Mouse (Mus musculus): Measurements from ENCODE around the gene Rplp2. TPM values are rescaled to one million over a fixed set of nuclear protein-coding genes. Genes with fewer than 3 reads are reported as not detected.
A peak's percentile ranks its signal among the peaks of the same experiment; 100 is the strongest.

Rplp2 gene
- polyA plus RNA-seq, 1 experiment from 2014 or later = 1,415 TPM

- ATAC-seq (ENCODE audit: insufficient read depth) = no peak
- no peak for TF ChIP-seq CTCF (IDR thresholded peaks at IDR 0.05; ENCODE audit: low read depth)
- Histone ChIP-seq H3K9ac (no peak overlapping the region), H3K4me1 (ENCODE audit: insufficient read depth) (peaks cover 11% of the 10 kb centered on the region), H3K4me2 (no peak overlapping the region), H3K27me3 (ENCODE audit: insufficient read depth, low read length) (peaks cover 10% of the 10 kb centered on the region; the same call in 1 of the 2 replicates), H3K4me3 (ENCODE audit: low read depth, low read length) (no peak overlapping the region), H3K27ac (ENCODE audit: low read depth) (no peak overlapping the region), H3K9me3 (ENCODE audit: low read depth, low read length) (no peaks in the 10 kb centered on the region), H3K36me3 (ENCODE audit: insufficient read depth) (peaks cover 17% of the 10 kb centered on the region)
- WGBS = 75% methylated on average over 5 of the region's 5 CpGs
- DNase-seq = no peak
Observed at GRCm38 (mm10) chr7:141484186-141485120, 37.3 kb downstream of the Rplp2 start.

- H3K4me3 ChIP-seq (ENCODE audit: low read depth, low read length) = no peak overlapping the region
- H3K4me1 ChIP-seq (ENCODE audit: insufficient read depth) = peaks cover 11% of the 10 kb centered on the region
- no peak overlapping the region for H3K4me2 ChIP-seq
- no peaks in the 10 kb centered on the region for H3K9me3 ChIP-seq (ENCODE audit: low read depth, low read length)
- peaks cover 10% of the 10 kb centered on the region; the same call in 1 of the 2 replicates for H3K27me3 ChIP-seq (ENCODE audit: insufficient read depth, low read length)
- DNase-seq (no peak), ATAC-seq (ENCODE audit: insufficient read depth) (no peak)
- TF ChIP-seq CTCF (IDR thresholded peaks at IDR 0.05; ENCODE audit: low read depth) = no peak
- no peak overlapping the region for H3K27ac ChIP-seq (ENCODE audit: low read depth)
- H3K36me3 ChIP-seq (ENCODE audit: insufficient read depth) = peaks cover 20% of the 10 kb centered on the region
- no peak overlapping the region for H3K9ac ChIP-seq
- WGBS = 51% methylated on average over 2 of the region's 2 CpGs
Observed at GRCm38 (mm10) chr7:141485186-141485585, 38.0 kb downstream of the Rplp2 start.

DNA sequence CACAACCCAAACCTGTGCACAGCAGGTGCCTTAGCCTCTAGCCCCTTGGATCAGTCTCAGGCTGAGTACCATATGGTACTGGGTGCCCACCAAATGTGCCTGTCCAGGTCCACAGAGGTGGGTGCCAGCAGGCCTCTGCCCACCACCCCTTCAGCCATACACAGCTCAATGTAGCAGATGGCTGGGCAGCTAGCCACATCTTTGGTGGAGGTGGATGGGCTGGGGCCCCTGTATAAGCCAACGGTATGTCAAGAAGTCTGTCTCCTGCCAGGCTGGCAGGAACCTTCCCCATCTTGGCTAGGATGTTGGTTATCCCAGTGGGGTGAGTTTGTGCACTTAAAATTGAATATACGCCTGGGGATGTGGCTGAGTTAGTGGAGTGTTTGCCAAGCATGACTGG lies 38.4 kb downstream of the Rplp2 start:
- no peak overlapping the region for H3K4me3 ChIP-seq (ENCODE audit: low read depth, low read length)
- H3K36me3 ChIP-seq (ENCODE audit: insufficient read depth) = peaks cover 22% of the 10 kb centered on the region
- H3K4me2 ChIP-seq = no peak overlapping the region
- peaks cover 10% of the 10 kb centered on the region; the same call in 1 of the 2 replicates for H3K27me3 ChIP-seq (ENCODE audit: insufficient read depth, low read length)
- no peak overlapping the region for H3K9ac ChIP-seq
- no peak for ATAC-seq (ENCODE audit: insufficient read depth)
- no peaks in the 10 kb centered on the region for H3K9me3 ChIP-seq (ENCODE audit: low read depth, low read length)
- no peak for DNase-seq
- H3K27ac ChIP-seq (ENCODE audit: low read depth) = no peak overlapping the region
- no peak for TF ChIP-seq CTCF (IDR thresholded peaks at IDR 0.05; ENCODE audit: low read depth)
- H3K4me1 ChIP-seq (ENCODE audit: insufficient read depth) = peaks cover 11% of the 10 kb centered on the region
- WGBS = 80% methylated on average over 2 of the region's 2 CpGs

DNA sequence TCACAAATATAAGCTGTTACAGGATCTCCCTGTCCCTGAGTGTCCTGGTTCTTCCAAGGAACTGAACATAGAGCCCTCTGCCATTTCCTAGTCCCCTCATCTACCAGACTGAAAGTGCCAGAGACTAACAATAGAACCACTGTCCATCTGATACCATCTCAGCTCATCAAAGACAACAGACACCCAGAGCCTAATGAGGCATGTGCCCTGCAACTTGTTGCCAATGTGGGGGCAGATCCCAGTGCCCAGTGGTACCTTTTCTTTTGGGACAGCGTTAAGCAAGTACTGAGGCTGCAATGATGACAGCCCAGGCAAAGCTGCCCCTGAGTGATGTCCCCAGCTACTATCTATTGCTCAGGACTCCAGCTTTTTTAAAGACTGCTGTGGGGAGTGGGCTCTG lies 39.1 kb downstream of the Rplp2 start:
- H3K27me3 ChIP-seq (ENCODE audit: insufficient read depth, low read length) = peaks cover 10% of the 10 kb centered on the region; the same call in 1 of the 2 replicates
- H3K36me3 ChIP-seq (ENCODE audit: insufficient read depth) = peaks cover 28% of the 10 kb centered on the region
- no peaks in the 10 kb centered on the region for H3K9me3 ChIP-seq (ENCODE audit: low read depth, low read length)
- H3K27ac ChIP-seq (ENCODE audit: low read depth) = no peak overlapping the region
- WGBS = 91% methylated on average over 1 of the region's 1 CpGs
- no peak for TF ChIP-seq CTCF (IDR thresholded peaks at IDR 0.05; ENCODE audit: low read depth)
- ATAC-seq (ENCODE audit: insufficient read depth) = no peak
- no peak overlapping the region for H3K9ac ChIP-seq
- H3K4me3 ChIP-seq (ENCODE audit: low read depth, low read length) = no peak overlapping the region
- peaks cover 7% of the 10 kb centered on the region; the same call in 1 of the 2 replicates for H3K4me1 ChIP-seq (ENCODE audit: insufficient read depth)
- no peak overlapping the region for H3K4me2 ChIP-seq
- DNase-seq = no peak

- H3K9me3 ChIP-seq (ENCODE audit: low read depth, low read length) = no peaks in the 10 kb centered on the region
- H3K27me3 ChIP-seq (ENCODE audit: insufficient read depth, low read length) = peaks cover 7% of the 10 kb centered on the region; the same call in 1 of the 2 replicates
- H3K27ac ChIP-seq (ENCODE audit: low read depth) = no peak overlapping the region
- no peak overlapping the region for H3K9ac ChIP-seq
- no peak overlapping the region for H3K4me3 ChIP-seq (ENCODE audit: low read depth, low read length)
- H3K4me1 ChIP-seq (ENCODE audit: insufficient read depth) = no peaks in the 10 kb centered on the region; the same call in 1 of the 2 replicates
- TF ChIP-seq CTCF (IDR thresholded peaks at IDR 0.05; ENCODE audit: low read depth) = no peak
- H3K4me2 ChIP-seq = no peak overlapping the region
- H3K36me3 ChIP-seq (ENCODE audit: insufficient read depth) = peaks cover 37% of the 10 kb centered on the region
- ATAC-seq (ENCODE audit: insufficient read depth) (no peak), DNase-seq (no peak)
- WGBS = 66% methylated on average over 7 of the region's 7 CpGs
Observed at GRCm38 (mm10) chr7:141487141-141487540, 40.0 kb downstream of the Rplp2 start.

DNA sequence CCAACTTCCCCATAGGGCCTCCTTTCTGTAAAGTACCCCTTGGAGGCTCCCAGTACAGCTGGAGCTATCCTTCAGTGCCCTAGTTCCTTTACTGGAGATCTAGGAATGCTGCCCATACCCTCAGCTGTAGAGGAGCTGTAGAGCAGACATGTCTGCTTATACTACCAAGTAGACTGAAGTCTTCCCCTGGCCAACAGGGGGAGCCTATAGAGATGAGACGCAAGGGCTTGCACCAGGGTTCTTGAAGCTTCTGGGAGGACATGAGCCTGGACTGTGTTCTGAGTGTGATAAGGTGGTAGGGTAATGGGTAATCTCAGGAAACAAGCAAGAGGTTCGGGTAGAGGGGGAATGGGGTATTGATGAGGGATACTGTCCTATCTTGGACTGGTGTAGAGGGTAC lies 44.0 kb downstream of the Rplp2 start:
- Histone ChIP-seq H3K4me1 (ENCODE audit: insufficient read depth) (no peaks in the 10 kb centered on the region), H3K36me3 (ENCODE audit: insufficient read depth) (peaks cover 58% of the 10 kb centered on the region), H3K9me3 (ENCODE audit: low read depth, low read length) (no peaks in the 10 kb centered on the region), H3K9ac (no peak overlapping the region), H3K4me3 (ENCODE audit: low read depth, low read length) (no peak overlapping the region), H3K4me2 (no peak overlapping the region), H3K27me3 (ENCODE audit: insufficient read depth, low read length) (no peaks in the 10 kb centered on the region), H3K27ac (ENCODE audit: low read depth) (no peak overlapping the region)
- no peak for ATAC-seq (ENCODE audit: insufficient read depth)
- peak; percentile 24 for DNase-seq
- WGBS = 71% methylated on average over 2 of the region's 2 CpGs
- TF ChIP-seq CTCF (IDR thresholded peaks at IDR 0.05; ENCODE audit: low read depth) = peak; percentile 39

DNA sequence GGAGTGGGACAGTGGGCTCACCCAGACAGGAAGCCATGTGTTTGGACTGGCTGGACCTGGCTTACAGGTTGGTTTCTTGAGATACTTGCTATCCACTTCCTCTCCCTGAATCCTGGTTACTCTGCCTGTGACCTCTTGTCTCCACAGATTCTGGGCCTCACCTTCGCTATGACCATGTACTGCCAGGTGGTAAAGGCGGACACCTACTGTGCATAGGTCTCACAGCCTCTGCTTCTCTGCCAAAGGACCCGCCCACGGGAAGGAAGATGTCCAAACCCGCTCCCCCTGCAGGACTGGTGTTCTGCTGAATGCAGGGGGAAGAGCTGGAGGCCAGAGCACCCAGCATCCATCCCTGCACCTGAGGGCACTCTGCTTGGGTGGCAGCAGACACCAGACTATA lies 45.6 kb downstream of the Rplp2 start:
- no peaks in the 10 kb centered on the region for H3K4me1 ChIP-seq (ENCODE audit: insufficient read depth)
- no peaks in the 10 kb centered on the region for H3K9me3 ChIP-seq (ENCODE audit: low read depth, low read length)
- DNase-seq (no peak), ATAC-seq (ENCODE audit: insufficient read depth) (no peak)
- 87% methylated on average over 5 of the region's 5 CpGs for WGBS
- H3K27ac ChIP-seq (ENCODE audit: low read depth) = no peak overlapping the region
- no peak overlapping the region for H3K4me2 ChIP-seq
- H3K4me3 ChIP-seq (ENCODE audit: low read depth, low read length) = no peak overlapping the region
- no peak overlapping the region for H3K9ac ChIP-seq
- H3K27me3 ChIP-seq (ENCODE audit: insufficient read depth, low read length) = no peaks in the 10 kb centered on the region
- peaks cover 53% of the 10 kb centered on the region for H3K36me3 ChIP-seq (ENCODE audit: insufficient read depth)
- no peak for TF ChIP-seq CTCF (IDR thresholded peaks at IDR 0.05; ENCODE audit: low read depth)
